Mouse (Mus musculus): ENCODE measurements around the gene Fancc.

Gene Fancc

GRCm38 (mm10) chr13:63262168-63262957 is 234.7 kb downstream of the Fancc start:
- no peak for DNase-seq (ENCODE audit: low spot score in 2 of 2)

GRCm38 (mm10) chr13:63261676-63262075 is 235.4 kb downstream of the Fancc start:
- no peak for DNase-seq (ENCODE audit: low spot score in 2 of 2)

GRCm38 (mm10) chr13:63260753-63261631 is 236.1 kb downstream of the Fancc start:
- no peak for DNase-seq (ENCODE audit: low spot score in 2 of 2)

GRCm38 (mm10) chr13:63260133-63260532 is 236.9 kb downstream of the Fancc start:
- no peak for DNase-seq (ENCODE audit: low spot score in 2 of 2)

- no peak for DNase-seq (ENCODE audit: low spot score in 2 of 2)
These were observed 238.4 kb downstream of the Fancc start for GRCm38 (mm10) chr13:63258671-63259070.

GRCm38 (mm10) chr13:63258167-63258582 is 238.9 kb downstream of the Fancc start:
- DNase-seq (ENCODE audit: low spot score in 2 of 2) = no peak

- DNase-seq (ENCODE audit: low spot score in 2 of 2) = no peak
These were observed 240.3 kb downstream of the Fancc start for GRCm38 (mm10) chr13:63256807-63257206.

GRCm38 (mm10) chr13:63256146-63256545 is 240.9 kb downstream of the Fancc start:
- no peak for DNase-seq (ENCODE audit: low spot score in 2 of 2)

GRCm38 (mm10) chr13:63255519-63256011 is 241.5 kb downstream of the Fancc start:
- DNase-seq (ENCODE audit: low spot score in 2 of 2) = no peak

GRCm38 (mm10) chr13:63253886-63254636 is 243.0 kb downstream of the Fancc start:
- DNase-seq (ENCODE audit: low spot score in 2 of 2) = no peak

- no peak for DNase-seq (ENCODE audit: low spot score in 2 of 2)
These were observed 243.9 kb downstream of the Fancc start for GRCm38 (mm10) chr13:63253147-63253546.

- DNase-seq (ENCODE audit: low spot score in 2 of 2) = no peak
These were observed 244.6 kb downstream of the Fancc start for GRCm38 (mm10) chr13:63252295-63253010.

GRCm38 (mm10) chr13:63251118-63251889 is 245.8 kb downstream of the Fancc start:
- no peak for DNase-seq (ENCODE audit: low spot score in 2 of 2)

- no peak for DNase-seq (ENCODE audit: low spot score in 2 of 2)
These were observed 246.6 kb downstream of the Fancc start for GRCm38 (mm10) chr13:63250441-63250980.

GRCm38 (mm10) chr13:63249741-63250431 is 247.2 kb downstream of the Fancc start:
- no peak for DNase-seq (ENCODE audit: low spot score in 2 of 2)

GRCm38 (mm10) chr13:63249171-63249570 is 247.9 kb downstream of the Fancc start:
- no peak for DNase-seq (ENCODE audit: low spot score in 2 of 2)

- DNase-seq (ENCODE audit: low spot score in 2 of 2) = no peak
These were observed 248.8 kb downstream of the Fancc start for GRCm38 (mm10) chr13:63248318-63248717.

GRCm38 (mm10) chr13:63247631-63248030 is 249.4 kb downstream of the Fancc start:
- no peak for DNase-seq (ENCODE audit: low spot score in 2 of 2)

GRCm38 (mm10) chr13:63247041-63247440 is 250.0 kb downstream of the Fancc start:
- no peak for DNase-seq (ENCODE audit: low spot score in 2 of 2)

Measured in frontal cortex, postnatal 36 days (tissue).